Mouse (Mus musculus): ENCODE results near the gene Tlk2.

Tlk2 gene

DNA sequence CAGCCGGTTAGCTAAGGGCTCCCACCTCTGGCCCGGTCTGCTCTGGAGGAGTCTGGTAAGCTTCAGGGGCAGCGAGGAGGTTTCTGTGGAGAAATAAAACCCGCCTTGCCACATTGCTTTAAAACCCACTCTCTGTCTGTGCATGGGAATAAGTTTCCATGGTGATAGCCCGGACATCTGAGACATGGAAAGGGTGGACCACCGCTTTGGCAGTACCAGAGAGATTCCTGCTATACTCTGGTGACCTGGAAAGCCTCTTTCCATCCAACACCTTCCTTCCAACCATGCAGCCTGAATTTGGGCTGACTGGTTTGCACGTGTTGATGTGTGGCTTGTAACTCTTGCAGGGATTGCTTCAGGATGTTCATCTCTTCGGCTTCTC lies 135.0 kb downstream of the Tlk2 start:
- no peak for DNase-seq (ENCODE audit: low spot score in 2 of 2)

DNA sequence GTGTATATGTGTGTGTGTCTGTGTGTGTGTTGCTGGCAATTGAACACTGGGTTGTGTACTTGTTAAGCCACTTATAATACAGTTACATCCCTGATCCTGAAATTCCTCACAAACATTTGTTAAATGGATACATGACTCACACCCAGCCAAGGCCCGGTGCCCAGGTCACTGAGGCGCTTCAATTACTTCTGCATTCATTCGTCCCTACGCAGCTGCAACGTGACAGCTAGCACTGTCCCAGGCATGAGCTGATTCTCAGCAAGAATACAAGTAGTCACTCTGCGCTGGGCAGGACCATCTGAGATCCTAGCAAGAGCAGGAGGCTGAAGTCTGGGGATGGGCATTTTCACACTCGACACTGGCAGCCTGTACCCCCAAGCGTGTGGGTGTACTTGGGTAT lies 136.7 kb downstream of the Tlk2 start:
- DNase-seq (ENCODE audit: low spot score in 2 of 2) = no peak

DNA sequence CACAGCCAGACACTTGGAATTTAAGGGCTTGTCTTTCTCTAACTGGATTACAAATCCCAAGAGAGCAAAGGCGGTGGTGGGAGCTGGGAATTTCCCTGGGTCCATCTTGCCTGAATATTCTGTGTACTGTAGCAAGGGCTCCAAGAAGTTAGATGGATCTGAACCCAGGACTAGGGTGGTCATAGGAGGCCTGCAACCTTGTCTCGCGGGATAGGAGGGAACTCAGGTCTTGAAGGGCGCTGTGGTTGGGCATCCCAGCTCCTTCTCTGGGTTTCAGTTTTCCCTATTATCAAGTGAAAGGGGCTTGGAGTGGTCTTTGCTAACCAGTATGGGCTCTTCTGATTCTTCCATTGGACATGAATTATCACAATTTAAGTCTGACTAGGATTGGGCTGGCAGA lies 137.5 kb downstream of the Tlk2 start:
- no peak for DNase-seq (ENCODE audit: low spot score in 2 of 2)

DNA sequence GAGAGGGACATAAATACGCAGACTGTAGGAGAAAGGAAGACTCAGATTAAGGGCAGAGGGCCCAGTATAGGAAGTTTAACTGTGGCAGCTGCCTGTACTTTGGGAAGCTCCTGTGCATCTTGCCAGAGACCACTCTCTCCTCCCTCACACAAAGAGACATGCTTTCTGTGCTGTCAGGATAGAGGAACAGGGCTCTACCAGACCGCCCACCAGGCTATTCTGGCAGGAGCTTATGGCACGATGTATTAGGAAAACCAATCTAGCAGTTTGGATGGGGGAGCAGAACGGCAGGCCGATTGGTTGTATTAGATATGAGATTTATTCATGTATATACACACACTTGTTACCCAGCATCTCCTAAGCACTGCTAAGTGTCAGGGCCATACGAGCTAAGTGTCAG lies 139.2 kb downstream of the Tlk2 start:
- DNase-seq (ENCODE audit: low spot score in 2 of 2) = no peak

DNA sequence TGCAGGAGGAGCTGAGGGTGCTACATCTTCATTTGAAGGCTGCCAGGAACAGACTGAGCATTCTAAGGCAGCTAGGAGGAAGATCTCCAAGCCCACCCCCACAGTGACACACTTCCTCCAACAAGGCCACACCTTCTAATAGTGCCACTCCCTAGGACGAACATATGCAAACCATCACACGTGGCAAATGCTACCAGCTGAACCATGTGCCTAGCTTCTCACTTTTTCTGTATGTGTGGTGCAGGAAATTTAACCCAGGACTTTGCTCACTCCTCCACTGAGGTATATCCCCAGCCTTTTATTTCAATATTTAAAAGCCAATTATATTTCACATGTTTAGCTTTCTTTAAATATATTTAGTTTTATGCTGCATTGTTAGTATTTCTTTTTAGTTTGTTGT lies 142.5 kb downstream of the Tlk2 start:
- no peak for DNase-seq (ENCODE audit: low spot score in 2 of 2)

DNA sequence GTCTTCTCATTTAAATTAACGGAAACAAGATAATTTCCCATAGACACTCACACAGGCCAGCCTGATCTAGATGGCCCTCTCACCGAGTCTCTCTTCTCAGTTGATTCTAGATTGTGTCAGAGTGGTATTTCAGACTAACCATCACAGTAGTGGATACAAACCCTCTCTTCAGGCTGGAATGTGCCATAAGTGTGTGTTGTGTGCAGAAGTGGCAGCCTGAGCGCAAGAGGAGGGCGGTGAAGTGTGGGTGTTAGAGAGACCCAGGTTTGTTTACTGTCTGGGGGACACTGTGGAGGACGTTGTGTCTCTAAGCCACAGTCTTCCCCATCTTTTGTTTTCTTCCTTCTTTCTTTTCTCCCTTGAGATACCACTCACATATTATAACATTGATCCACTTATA lies 144.9 kb downstream of the Tlk2 start:
- no peak for DNase-seq (ENCODE audit: low spot score in 2 of 2)

DNA sequence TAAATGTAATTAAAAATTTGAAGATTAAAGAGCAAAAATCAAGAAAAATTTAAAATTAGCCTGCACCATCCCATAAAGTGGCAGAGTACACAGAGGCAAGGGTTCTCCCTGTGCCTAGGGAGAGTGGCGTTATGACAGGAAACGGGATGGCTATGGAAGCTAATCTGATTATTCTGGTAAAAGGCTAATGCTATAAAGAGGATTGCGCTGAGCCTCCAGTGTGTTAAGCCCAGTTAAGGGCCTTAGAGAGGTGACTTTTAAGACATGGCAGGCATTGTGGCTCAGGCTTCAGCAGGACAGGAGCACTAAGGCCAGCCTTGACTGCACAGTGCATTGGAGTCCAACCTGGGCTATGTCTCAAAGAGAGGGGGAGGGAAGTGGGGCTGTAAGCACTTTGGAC lies 148.5 kb downstream of the Tlk2 start:
- no peak for DNase-seq (ENCODE audit: low spot score in 2 of 2)

DNA sequence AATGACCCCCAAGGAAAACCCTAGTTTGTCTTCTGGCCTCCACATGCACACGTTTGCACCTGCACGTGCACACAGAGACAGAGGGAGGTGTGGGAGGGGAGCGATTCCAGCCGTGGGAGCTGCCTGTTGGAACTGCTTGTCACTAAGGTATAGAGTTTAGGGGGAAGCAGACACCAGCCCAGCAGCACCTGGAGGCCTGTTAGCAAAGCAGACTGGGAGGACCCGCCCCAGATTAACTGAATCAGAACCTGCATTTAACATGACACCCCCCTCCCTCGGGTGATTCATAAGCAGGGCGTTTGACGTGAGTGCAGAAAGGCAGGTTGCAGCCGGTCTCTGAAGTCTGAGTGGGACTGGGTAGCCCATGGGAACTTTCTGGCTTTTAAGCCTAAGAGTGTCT lies 151.4 kb downstream of the Tlk2 start:
- DNase-seq (ENCODE audit: low spot score in 2 of 2) = no peak

DNA sequence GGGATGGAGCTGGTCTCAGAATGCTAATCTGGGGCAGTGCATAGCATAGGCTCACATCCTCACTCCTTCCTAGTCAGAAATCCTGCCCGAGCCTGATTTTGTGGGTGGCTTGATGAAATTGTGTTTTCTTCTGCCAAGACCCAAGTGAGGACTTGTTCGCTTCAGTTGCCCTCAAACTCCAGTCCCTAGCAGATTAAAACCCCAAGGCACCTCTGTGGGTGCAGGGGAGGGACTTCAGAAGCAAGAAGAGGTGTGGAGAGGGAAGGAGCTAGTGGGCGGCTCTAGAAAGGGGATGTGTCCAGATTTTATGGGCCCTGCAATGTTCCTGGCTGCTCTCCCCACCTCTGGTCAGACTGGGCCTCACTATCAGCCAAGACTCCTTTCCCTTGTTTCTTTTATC lies 152.5 kb downstream of the Tlk2 start:
- DNase-seq (ENCODE audit: low spot score in 2 of 2) = no peak

DNA sequence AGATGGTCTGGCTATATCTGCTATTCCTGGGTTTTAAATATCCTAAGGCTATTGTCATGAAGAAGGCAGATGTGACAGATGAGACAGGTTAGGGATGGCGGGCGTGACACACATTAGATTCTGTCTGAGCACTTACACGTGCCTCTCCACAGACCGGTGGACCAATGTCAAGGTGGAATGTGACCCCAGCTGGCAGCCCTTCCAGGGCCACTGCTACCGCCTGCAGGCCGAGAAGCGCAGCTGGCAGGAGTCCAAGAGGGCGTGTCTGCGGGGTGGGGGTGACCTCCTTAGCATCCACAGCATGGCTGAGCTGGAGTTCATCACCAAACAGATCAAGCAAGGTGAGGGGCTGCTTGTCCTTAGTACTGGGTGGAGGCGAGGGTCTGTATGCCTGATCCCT lies 153.1 kb downstream of the Tlk2 start:
- no peak for DNase-seq (ENCODE audit: low spot score in 2 of 2)

DNA sequence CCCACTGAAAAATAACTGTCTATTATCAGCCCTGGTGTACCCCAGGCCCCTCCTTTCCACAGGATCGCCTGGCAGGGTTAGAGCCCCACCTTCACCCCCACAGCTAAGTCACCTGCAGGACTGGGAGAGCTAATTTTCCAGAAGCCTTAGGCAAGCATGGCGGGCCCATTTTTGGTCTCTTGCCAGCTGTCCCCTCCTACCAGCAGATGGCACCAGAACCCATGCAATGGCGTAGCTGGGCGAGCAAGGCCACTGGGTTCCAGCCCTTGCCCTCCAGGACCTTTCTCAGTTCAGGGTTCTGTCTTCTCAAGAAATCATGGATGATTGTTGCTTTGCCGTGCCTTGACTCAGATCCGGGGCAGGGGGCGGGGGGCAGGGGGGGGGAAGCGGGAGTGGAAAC lies 153.9 kb downstream of the Tlk2 start:
- peak in 1 of 2 experiments; percentile 58 for DNase-seq (ENCODE audit: low spot score in 2 of 2)
